In genomic region chr4:24557149-24557548, GRCm38 (mm10) we compare ENCODE assay signal across 32 mouse cellular contexts.
"Had no signal": no experiment of that assay in that cellular context is flagged by ENCODE, and none has a peak within 500 bp of the region (broad histone marks: within the 10 kb centered on the region; RNA-seq: fewer than 3 reads in every experiment).

No protein-coding gene starts in this region.

- H3K36me3 ChIP-seq: limb, embryonic 10.5 days; limb, embryonic 12.5 days; limb, embryonic 13.5 days; limb, embryonic 15.5 days; lung, embryonic 15.5 days; midbrain, embryonic 12.5 days; midbrain, embryonic 13.5 days; midbrain, embryonic 15.5 days; neural tube, embryonic 12.5 days had no signal

- H3K4me1 ChIP-seq: neural tube, embryonic 12.5 days had no signal

- H3K9me3 ChIP-seq: limb, embryonic 10.5 days; limb, embryonic 12.5 days; limb, embryonic 13.5 days; limb, embryonic 15.5 days; liver, embryonic 12.5 days; liver, embryonic 13.5 days; liver, embryonic 15.5 days; lung, embryonic 15.5 days; megakaryocyte, embryonic 14.5 days; midbrain, embryonic 10.5 days; midbrain, embryonic 12.5 days; midbrain, embryonic 13.5 days; midbrain, embryonic 15.5 days; neural tube, embryonic 12.5 days had no signal

- ATAC-seq: liver, embryonic 12.5 days; liver, postnatal 0 days; lung, postnatal 0 days; midbrain, embryonic 13.5 days; midbrain, embryonic 16.5 days had no signal

- DNase-seq: left cerebral cortex, postnatal 4 days; liver; liver, embryonic 13.5 days; liver, postnatal 0 days; lung, adult 18-20 months; lung, adult 2 months; lung, embryonic 14.5 days; lung, postnatal 10 days; lung, postnatal 14 days; lung, postnatal 36 days; lung, postnatal 4 days; midbrain, embryonic 14.5 days had no signal

- H3K4me2 ChIP-seq: limb, embryonic 12.5 days; limb, embryonic 13.5 days; limb, embryonic 15.5 days; liver, embryonic 11.5 days; liver, embryonic 12.5 days; liver, embryonic 13.5 days; liver, embryonic 15.5 days; lung, embryonic 14.5 days; lung, embryonic 15.5 days; midbrain, embryonic 11.5 days; midbrain, embryonic 12.5 days; midbrain, embryonic 13.5 days; midbrain, embryonic 15.5 days; neural tube, embryonic 12.5 days had no signal

- H3K9ac ChIP-seq: limb, embryonic 12.5 days; limb, embryonic 13.5 days; limb, embryonic 15.5 days; liver, embryonic 12.5 days; liver, embryonic 13.5 days; liver, embryonic 14.5 days; liver, embryonic 15.5 days; liver, postnatal 0 days; lung, embryonic 14.5 days; lung, embryonic 15.5 days; midbrain, embryonic 12.5 days; midbrain, embryonic 13.5 days; midbrain, embryonic 15.5 days; neural tube, embryonic 12.5 days had no signal

- H3K27ac ChIP-seq: limb, embryonic 10.5 days; limb, embryonic 12.5 days; limb, embryonic 13.5 days; limb, embryonic 15.5 days; liver, embryonic 12.5 days; liver, embryonic 13.5 days; liver, embryonic 14.5 days; liver, embryonic 15.5 days; lung, embryonic 15.5 days; macrophage; midbrain, embryonic 10.5 days; midbrain, embryonic 12.5 days; midbrain, embryonic 13.5 days; midbrain, embryonic 15.5 days; neural tube, embryonic 12.5 days had no signal

- H3K4me3 ChIP-seq: limb, embryonic 10.5 days; limb, embryonic 12.5 days; limb, embryonic 13.5 days; limb, embryonic 15.5 days; liver, embryonic 12.5 days; liver, embryonic 13.5 days; liver, embryonic 15.5 days; lung, embryonic 15.5 days; megakaryocyte, embryonic 14.5 days; midbrain, embryonic 10.5 days; midbrain, embryonic 12.5 days; midbrain, embryonic 13.5 days; midbrain, embryonic 15.5 days; myocyte; neural tube, embryonic 12.5 days had no signal

- H3K27me3 ChIP-seq: limb, embryonic 12.5 days; limb, embryonic 13.5 days; limb, embryonic 15.5 days; liver, embryonic 12.5 days; liver, embryonic 13.5 days; liver, embryonic 15.5 days; lung, embryonic 15.5 days; megakaryocyte, embryonic 14.5 days; midbrain, embryonic 12.5 days; midbrain, embryonic 13.5 days; midbrain, embryonic 15.5 days; neural tube, embryonic 12.5 days had no signal
